Mouse (Mus musculus) heart, postnatal 0 days (tissue): ENCODE measurements around the gene Pde4d.

Source experiments
- CTCF ChIP-seq: IDR thresholded peaks from 2 replicates; pipeline ENCODE4 v1.5.1; 2016; ENCODE audit warnings: antibody characterized with exemption, control low read depth, low read depth
- EP300 ChIP-seq: IDR thresholded peaks from 2 replicates; pipeline ENCODE4 v1.6.1; 2016; ENCODE audit warnings: antibody characterized with exemption, low read depth

DNA sequence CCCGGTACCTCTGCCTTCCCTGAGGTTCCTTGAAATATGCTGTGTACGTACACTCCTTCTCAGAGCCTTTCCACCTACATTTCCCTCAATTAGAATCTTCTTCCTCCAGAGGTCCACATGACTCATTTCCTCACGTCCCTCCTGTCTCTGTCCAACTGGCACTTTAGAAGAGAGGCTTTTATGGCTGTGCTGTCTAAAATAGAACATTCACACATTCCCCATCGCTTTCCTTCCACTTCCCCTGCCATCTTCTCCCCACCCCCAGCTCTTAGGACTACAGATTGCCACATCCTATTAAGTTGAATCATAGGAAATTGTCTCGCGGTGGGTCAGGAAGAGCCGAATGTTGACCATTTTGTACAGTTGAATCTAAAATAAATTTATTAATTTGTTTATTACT is 326.1 kb downstream of the Pde4d start:
- TF ChIP-seq CTCF: no peak
- TF ChIP-seq EP300: no peak
